19 mouse cellular contexts compared by ENCODE assay signal in the genomic region with DNA sequence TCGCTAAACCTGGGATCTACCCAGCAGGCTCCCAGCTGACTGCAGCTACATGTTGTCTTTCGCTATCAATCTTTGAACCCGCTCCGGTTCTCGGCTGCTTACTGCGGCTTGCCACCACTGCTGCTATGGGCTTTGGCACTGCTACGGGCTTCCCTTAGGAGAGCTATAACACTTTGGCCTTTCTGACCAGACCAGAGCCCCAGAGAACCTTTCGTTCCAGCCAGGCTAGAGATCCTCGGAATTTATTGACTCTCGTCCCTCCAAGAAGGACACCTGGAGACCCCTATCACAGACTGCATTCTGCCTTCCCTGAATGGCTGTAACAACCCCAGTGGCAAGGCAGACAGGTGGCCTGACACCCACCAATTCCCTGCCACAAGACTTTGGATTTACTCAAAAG. TPM values are rescaled to one million over a fixed set of nuclear protein-coding genes. Genes with fewer than 3 reads are reported as not detected.
DNase-seq lines count a peak whose midpoint lies in the region.
"Had no signal": no experiment of that assay in that cellular context is flagged by ENCODE, and none has a peak within 500 bp of the region (broad histone marks: within the 10 kb centered on the region; RNA-seq: fewer than 3 reads in every experiment).

No protein-coding gene starts in this region.

- H3K4me1 ChIP-seq in heart, embryonic 10.5 days, result no peaks in the 10 kb centered on the region

- H3K27me3 ChIP-seq in heart, embryonic 10.5 days (ENCODE audit: insufficient read depth, poor library complexity, severe bottlenecking), result no peaks in the 10 kb centered on the region
- H3K27me3 ChIP-seq: CH12.LX had no signal

- no peak overlapping the region for H3K4me3 ChIP-seq in heart, embryonic 10.5 days

- 95% methylated on average over 10 of the region's 10 CpGs for WGBS in heart, embryonic 10.5 days

- DNase-seq in heart, adult 11 months, result peak; percentile 59
- no peak for DNase-seq in heart, embryonic 10.5 days (ENCODE audit: low spot score)
- DNase-seq: adrenal gland, adult 2 months; adrenal gland, adult 8-10 months; adrenal gland, postnatal 10 days; adrenal gland, postnatal 14 days; adrenal gland, postnatal 25 days; adrenal gland, postnatal 36 days; B cell, adult 2 months; cerebellum, adult 11 months; cerebellum, adult 11-12 months; cerebellum, adult 18-20 months; cerebellum, adult 2 months had no signal

- H3K27ac ChIP-seq in heart, embryonic 10.5 days, result no peak overlapping the region

- no peaks in the 10 kb centered on the region for H3K9me3 ChIP-seq in heart, embryonic 10.5 days

- H3K36me3 ChIP-seq in heart, embryonic 10.5 days, result no peaks in the 10 kb centered on the region
- H3K36me3 ChIP-seq: G1E had no signal

RNA-seq across cellular contexts. Expression of a gene that starts 18.2 kb away (rescaled TPM):
- polyA plus RNA-seq in heart, embryonic 10.5 days (2016; fragmentation: Nextera tagmentation; extraction: Ambion mirVana), result 1.5 and 2.3 TPM in 2 replicates

RNA-seq across cellular contexts. Expression of a gene that starts 26.3 kb away (rescaled TPM):
- 366 and 403 TPM in 2 replicates for polyA plus RNA-seq in heart, embryonic 10.5 days (2016; fragmentation: Nextera tagmentation; extraction: Ambion mirVana)

RNA-seq across cellular contexts. Expression of a gene that starts 26.6 kb away (rescaled TPM):
- 0.09 and 0.11 TPM in 2 replicates for polyA plus RNA-seq in heart, embryonic 10.5 days (2016; fragmentation: Nextera tagmentation; extraction: Ambion mirVana)
- polyA plus RNA-seq: activated CD4-positive, CD25-positive, alpha-beta regulatory T cell, adult 4 months; C2C12; CD4-positive, CD25-positive, alpha-beta regulatory T cell, adult 4 months; G1E; Patski had no signal

RNA-seq across cellular contexts. Expression of a gene that starts 53.5 kb away (rescaled TPM):
- 21.1 and 22.7 TPM in 2 replicates for polyA plus RNA-seq in heart, embryonic 10.5 days (2016; fragmentation: Nextera tagmentation; extraction: Ambion mirVana)
